Mouse (Mus musculus) forebrain, embryonic 14.5 days (tissue): ENCODE measurements around the gene Ache. TPM values are rescaled to one million over a fixed set of nuclear protein-coding genes. Genes with fewer than 3 reads are reported as not detected.

Experiments used
- ATAC-seq: fragments of 200-750 bp; cut with Nextera tagmentation; 2 replicates; pipeline ENCODE4 v1.8.0; 2017; ENCODE audit warnings: mild to moderate bottlenecking, moderate library complexity
- DNase-seq: peaks from one replicate; pipeline ENCODE4 v3.0.0-alpha.2; 2015; ENCODE audit warnings: low spot score
- H3K27ac ChIP-seq: fragments of 300-500 bp; sonication (generic); 2 replicates; pipeline ENCODE4 v1.5.1; 2014; ENCODE audit warnings: low read depth, mild to moderate bottlenecking, control low read depth, low read length, moderate library complexity
- H3K27me3 ChIP-seq: fragments of 300-500 bp; sonication (generic); replicated peaks from 2 replicates; pipeline ENCODE4 v1.6.1; 2014; ENCODE audit warnings: low read length, control low read depth, mixed read lengths; ENCODE audit not compliant: control insufficient read depth, insufficient read depth
- H3K36me3 ChIP-seq: fragments of 300-500 bp; sonication (generic); 2 replicates; pipeline ENCODE4 v1.6.1; 2014; ENCODE audit warnings: low read length, control low read depth; ENCODE audit not compliant: control insufficient read depth, insufficient read depth
- H3K4me1 ChIP-seq: fragments of 300-500 bp; sonication (generic); 2 replicates; pipeline ENCODE4 v1.6.1; 2014; ENCODE audit warnings: antibody characterized with exemption, low read length, control low read depth; ENCODE audit not compliant: control insufficient read depth, insufficient read depth
- H3K4me2 ChIP-seq: fragments of 300-500 bp; sonication (generic); 2 replicates; pipeline ENCODE4 v1.6.1; 2014; ENCODE audit warnings: mild to moderate bottlenecking, control low read depth, low read length
- H3K4me3 ChIP-seq: fragments of 300-500 bp; sonication (generic); 2 replicates; pipeline ENCODE4 v1.5.1; 2014; ENCODE audit warnings: low read depth, low read length, control low read depth
- H3K9ac ChIP-seq: fragments of 300-500 bp; sonication (generic); 2 replicates; pipeline ENCODE4 v1.6.1; 2014; ENCODE audit warnings: mild to moderate bottlenecking, low read length, control low read depth, moderate library complexity
- H3K9me3 ChIP-seq: fragments of 300-500 bp; sonication (generic); replicated peaks from 2 replicates; pipeline ENCODE4 v1.6.1; 2016; ENCODE audit warnings: low read length, control low read depth, mixed read lengths; ENCODE audit not compliant: control insufficient read depth
- WGBS: fragments of 180-500 bp; shearing (Covaris S2); extraction: QIAGEN DNeasy Blood & Tissue Kit; methylation state at CpG from one replicate; pipeline ENCODE4 v1.1.7; 2014; 5-methylcytosine and 5-hydroxymethylcytosine counted together
- polyA plus RNA-seq: library from polyadenylated mRNA; unstranded; fragments of >200 nt; fragmentation: Nextera tagmentation; extraction: Ambion mirVana; gene quantifications from 2 replicates; pipeline ENCODE4 v1.2.1, GENCODE M21; 2014

Ache gene
- polyA plus RNA-seq, 1 experiment from 2014 or later: 6.9 TPM

GRCm38 (mm10) chr5:137285986-137286385 is 1.3 kb upstream of the Ache start:
- no peak for ATAC-seq
- H3K9me3 ChIP-seq: no peaks in the 10 kb centered on the region
- no peak overlapping the region; the same call in 1 of the 2 replicates for H3K4me2 ChIP-seq
- H3K27me3 ChIP-seq: peaks cover 26% of the 10 kb centered on the region; the same call in 1 of the 2 replicates
- H3K9ac ChIP-seq: no peak overlapping the region
- no peak for DNase-seq
- H3K4me1 ChIP-seq: peaks cover 10% of the 10 kb centered on the region; the same call in 1 of the 2 replicates
- H3K4me3 ChIP-seq: no peak overlapping the region
- H3K36me3 ChIP-seq: no peaks in the 10 kb centered on the region
- 67% methylated on average over 7 of the region's 7 CpGs for WGBS
- H3K27ac ChIP-seq: no peak overlapping the region

GRCm38 (mm10) chr5:137286655-137287031 is 676 bp upstream of the Ache start:
- 1% methylated on average over 14 of the region's 16 CpGs for WGBS

GRCm38 (mm10) chr5:137287953-137288743 is 829 bp downstream of the Ache start:
- Histone ChIP-seq H3K27ac (no peak overlapping the region), H3K4me2 (peak overlapping the region; percentile 95), H3K36me3 (no peaks in the 10 kb centered on the region), H3K4me3 (peak overlapping the region; percentile 44), H3K9me3 (no peaks in the 10 kb centered on the region), H3K4me1 (peaks cover 12% of the 10 kb centered on the region; the same call in 1 of the 2 replicates), H3K9ac (peak overlapping the region; percentile 68), H3K27me3 (peaks cover 26% of the 10 kb centered on the region; the same call in 1 of the 2 replicates)
- WGBS: under 1% methylated on average over 45 of the region's 65 CpGs
- DNase-seq (peak; percentile 35), ATAC-seq (no peak; the same call in 1 of the 2 replicates)

More at GRCm38 (mm10) chr5:137286655-137287031, 676 bp upstream of the Ache start:
- Histone ChIP-seq H3K4me2 (peak overlapping the region; percentile 95), H3K9me3 (no peaks in the 10 kb centered on the region), H3K27ac (no peak overlapping the region), H3K4me1 (peaks cover 10% of the 10 kb centered on the region; the same call in 1 of the 2 replicates), H3K9ac (peak overlapping the region; percentile 68), H3K36me3 (no peaks in the 10 kb centered on the region), H3K27me3 (peaks cover 26% of the 10 kb centered on the region; the same call in 1 of the 2 replicates), H3K4me3 (peak overlapping the region; percentile 44)
- ATAC-seq (peak; percentile 83), DNase-seq (peak; percentile 91)

- Histone ChIP-seq H3K27me3 (peaks cover 26% of the 10 kb centered on the region; the same call in 1 of the 2 replicates), H3K4me1 (peaks cover 13% of the 10 kb centered on the region; the same call in 1 of the 2 replicates), H3K9me3 (no peaks in the 10 kb centered on the region), H3K36me3 (no peaks in the 10 kb centered on the region), H3K27ac (no peak overlapping the region), H3K4me3 (peak overlapping the region; percentile 44), H3K4me2 (peak overlapping the region; percentile 95), H3K9ac (peak overlapping the region; percentile 43)
- 3% methylated on average over 25 of the region's 25 CpGs for WGBS
- ATAC-seq: no peak
- peak; percentile 65 for DNase-seq
Observed at GRCm38 (mm10) chr5:137288999-137289470, 1.7 kb downstream of the Ache start.

- no peak overlapping the region for H3K9ac ChIP-seq
- WGBS: 56% methylated on average over 13 of the region's 13 CpGs
- DNase-seq: no peak
- peak overlapping the region; percentile 95; the same call in 1 of the 2 replicates for H3K4me2 ChIP-seq
- ATAC-seq: no peak
- no peak overlapping the region for H3K4me3 ChIP-seq
- H3K9me3 ChIP-seq: no peaks in the 10 kb centered on the region
- peaks cover 1% of the 10 kb centered on the region; the same call in 1 of the 2 replicates for H3K36me3 ChIP-seq
- no peak overlapping the region for H3K27ac ChIP-seq
- H3K27me3 ChIP-seq: peaks cover 26% of the 10 kb centered on the region; the same call in 1 of the 2 replicates
- H3K4me1 ChIP-seq: peaks cover 14% of the 10 kb centered on the region
Observed at GRCm38 (mm10) chr5:137289591-137290365, 2.5 kb downstream of the Ache start.

- peaks cover 26% of the 10 kb centered on the region; the same call in 1 of the 2 replicates for H3K27me3 ChIP-seq
- H3K4me3 ChIP-seq: no peak overlapping the region
- WGBS: 25% methylated on average over 15 of the region's 15 CpGs
- H3K9me3 ChIP-seq: no peaks in the 10 kb centered on the region
- H3K4me2 ChIP-seq: no peak overlapping the region
- no peak overlapping the region for H3K9ac ChIP-seq
- ATAC-seq: no peak
- peaks cover 19% of the 10 kb centered on the region for H3K4me1 ChIP-seq
- peaks cover 10% of the 10 kb centered on the region for H3K36me3 ChIP-seq
- DNase-seq: no peak
- H3K27ac ChIP-seq: no peak overlapping the region
Observed at GRCm38 (mm10) chr5:137290677-137291076, 3.4 kb downstream of the Ache start.

GRCm38 (mm10) chr5:137291381-137291926 is 4.1 kb downstream of the Ache start:
- Histone ChIP-seq H3K4me3 (no peak overlapping the region), H3K36me3 (peaks cover 18% of the 10 kb centered on the region), H3K9me3 (no peaks in the 10 kb centered on the region), H3K4me1 (peaks cover 19% of the 10 kb centered on the region), H3K4me2 (no peak overlapping the region), H3K27ac (no peak overlapping the region), H3K9ac (no peak overlapping the region), H3K27me3 (peaks cover 26% of the 10 kb centered on the region; the same call in 1 of the 2 replicates)
- WGBS: 81% methylated on average over 15 of the region's 15 CpGs
- DNase-seq: no peak
- ATAC-seq: no peak

- peak overlapping the region; percentile 54 for H3K4me3 ChIP-seq
- H3K9ac ChIP-seq: peak overlapping the region; percentile 86
- peak; percentile 55 for DNase-seq
- H3K4me1 ChIP-seq: peaks cover 12% of the 10 kb centered on the region
- H3K36me3 ChIP-seq: peaks cover 37% of the 10 kb centered on the region
- H3K4me2 ChIP-seq: peak overlapping the region; percentile 100
- no peak for ATAC-seq
- no peaks in the 10 kb centered on the region for H3K9me3 ChIP-seq
- H3K27ac ChIP-seq: peak overlapping the region; percentile 83; the same call in 1 of the 2 replicates
- WGBS: under 1% methylated on average over 15 of the region's 15 CpGs
- H3K27me3 ChIP-seq: peaks cover 15% of the 10 kb centered on the region; the same call in 1 of the 2 replicates
Observed at GRCm38 (mm10) chr5:137293282-137293681, 6.0 kb downstream of the Ache start.
